Mouse (Mus musculus): ENCODE results near the gene Accsl.

DNA sequence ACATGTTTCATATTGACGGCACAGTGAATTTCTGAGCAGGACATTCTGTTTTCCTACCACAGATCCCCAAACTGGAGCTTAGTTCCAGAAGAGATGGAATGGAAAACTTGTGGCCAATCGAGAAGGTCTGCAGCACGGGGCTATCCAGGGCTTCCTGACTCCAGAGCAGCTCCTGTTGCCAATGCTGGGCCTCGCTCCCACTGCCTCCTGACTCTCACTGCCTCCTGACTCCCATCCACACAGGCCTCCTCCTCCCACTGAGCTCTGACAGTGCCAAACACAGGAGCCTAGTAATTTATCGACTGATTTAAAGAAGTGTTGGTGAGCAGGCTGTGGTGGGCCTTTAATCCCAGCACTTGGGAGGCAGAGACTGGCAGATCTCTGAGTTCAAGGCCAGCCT is 60.9 kb downstream of the Accsl start:
- TF ChIP-seq CTCF (IDR thresholded peaks at IDR 0.05; ENCODE audit: low read depth) (no peak), EP300 (optimal IDR thresholded peaks at IDR 0.05) (no peak)

All from stomach, postnatal 0 days (tissue).